Mouse (Mus musculus) right cerebral cortex, postnatal 4 days (tissue): ENCODE results near the gene Allc.

ENCODE experiments used
- DNase-seq: peaks from one replicate; pipeline ENCODE4 v3.0.0-alpha.2; 2022

Gene Allc

DNA sequence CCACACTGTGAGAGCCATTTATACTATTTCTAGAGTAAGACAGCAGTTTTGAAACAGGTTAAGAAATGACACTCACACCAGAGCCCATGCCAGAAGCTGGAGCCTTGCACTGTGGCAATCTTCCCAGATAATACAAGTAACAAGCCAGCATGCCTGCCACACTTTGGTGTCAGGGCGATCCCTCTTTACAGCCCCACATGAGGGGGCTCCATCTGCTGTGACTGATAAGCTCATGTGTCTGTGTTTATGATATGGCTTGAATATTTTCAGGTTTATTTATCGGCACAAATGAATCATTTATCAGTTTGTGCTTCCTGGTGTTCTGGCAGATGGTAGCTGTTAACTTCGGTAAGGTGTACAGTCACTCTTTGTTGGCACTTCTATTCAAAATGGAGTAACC, 4.2 kb downstream of the Allc start:
- no peak for DNase-seq

GRCm38 (mm10) chr12:28575366-28576070, 6.8 kb downstream of the Allc start:
- DNase-seq, result no peak

DNA sequence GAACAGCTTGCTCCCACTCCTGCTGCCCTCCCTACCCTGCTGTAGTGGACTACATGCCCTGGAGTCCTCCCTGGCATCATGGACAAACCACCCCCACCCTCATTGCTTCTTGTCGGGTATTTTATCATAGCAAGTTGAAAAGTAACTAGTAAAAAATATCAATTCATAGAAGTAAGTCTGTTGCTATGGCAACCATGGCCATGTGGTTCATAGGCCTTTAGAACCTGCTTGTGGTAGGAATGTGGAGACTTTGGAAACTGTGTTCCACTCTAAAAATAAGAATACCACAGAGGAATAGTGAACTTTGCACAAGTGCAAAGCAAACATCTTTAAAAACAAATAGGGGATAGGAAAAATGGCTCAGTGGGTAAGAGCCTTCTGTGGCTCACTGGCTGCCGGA, 10.1 kb downstream of the Allc start:
- DNase-seq, result no peak

- DNase-seq, result no peak
Observed at GRCm38 (mm10) chr12:28552299-28552698, 30.0 kb downstream of the Allc start, which contains the start of gene Dcdc2c. Gene Dcdc2c (minus strand): TSS chr12:28552399.

DNA sequence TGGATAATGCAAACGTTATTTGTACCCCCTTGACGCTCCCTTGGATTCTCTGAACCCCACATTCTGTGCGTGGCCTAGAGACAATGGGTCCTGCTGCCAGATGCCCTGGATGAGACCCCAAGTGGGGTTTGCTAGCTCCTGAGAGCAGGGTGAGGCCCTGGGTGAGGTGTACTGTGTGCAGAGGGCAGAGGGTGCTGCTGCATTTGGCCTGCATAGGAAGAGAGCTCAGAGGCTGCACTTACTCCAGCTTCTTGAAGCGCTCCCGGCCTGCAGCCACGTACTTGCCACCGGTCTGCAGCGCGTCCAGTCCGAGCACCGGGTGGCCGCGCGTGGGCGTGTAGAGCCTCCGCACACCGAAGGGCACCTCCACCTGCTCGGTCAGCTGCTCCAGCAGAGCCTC, 30.5 kb downstream of the Allc start:
- DNase-seq, result no peak

GRCm38 (mm10) chr12:28548887-28549286, 33.4 kb downstream of the Allc start:
- DNase-seq, result no peak

- DNase-seq, result no peak
Observed at GRCm38 (mm10) chr12:28514264-28514775, 68.0 kb downstream of the Allc start.

DNA sequence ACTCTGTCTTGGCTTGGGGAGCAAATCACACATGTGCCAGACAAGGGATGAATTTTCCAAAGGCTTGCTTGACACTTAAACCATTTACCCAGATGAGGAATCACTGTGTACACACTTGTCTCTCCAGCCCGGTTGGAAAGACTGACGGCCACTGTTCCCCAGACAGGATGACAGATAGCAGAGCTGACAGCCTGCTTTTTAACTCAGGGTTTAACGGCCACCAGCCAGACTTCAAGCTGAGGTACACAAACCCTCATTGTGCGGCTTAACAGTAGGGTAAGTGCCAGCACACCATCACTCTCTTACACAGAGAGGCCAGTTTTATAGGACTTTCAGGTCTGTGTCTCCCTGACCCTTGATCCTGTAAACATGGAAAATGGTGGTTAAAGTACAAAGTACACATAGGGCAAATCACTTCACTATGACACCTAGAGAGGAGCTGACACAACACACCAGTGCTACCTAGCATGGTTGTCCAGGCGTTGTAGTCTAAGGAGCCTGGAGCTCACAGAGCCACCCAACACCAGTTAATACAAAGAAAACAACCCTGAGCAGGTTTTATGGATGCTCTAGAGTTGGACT, 72.5 kb downstream of the Allc start:
- DNase-seq, result no peak
